Mouse (Mus musculus) ZHBTc4 (cell line): ENCODE data around the gene Sec22b.

Source experiments
- DNase-seq: peaks from one replicate; pipeline ENCODE4 v3.0.0-alpha.2; 2011; ENCODE audit warnings: low read depth, low spot score

Sec22b gene

DNA sequence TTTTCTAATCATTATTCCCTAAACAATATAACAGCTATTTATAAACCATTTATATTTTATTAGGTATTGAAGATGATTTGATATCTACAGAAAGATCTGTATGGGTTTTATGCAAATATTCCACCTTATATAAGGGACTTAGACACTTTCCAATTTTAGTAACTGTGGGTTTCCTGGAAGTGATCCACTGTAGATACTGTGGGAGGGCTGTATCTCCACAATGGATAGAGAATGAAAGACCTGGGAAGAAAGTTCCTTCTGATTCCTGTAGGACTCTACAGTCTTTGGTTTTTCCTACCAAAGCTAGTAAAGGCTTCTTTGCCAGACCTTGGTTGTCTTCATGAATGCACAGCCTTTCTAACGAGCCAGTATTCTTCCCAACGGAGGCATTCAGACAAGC lies 8.7 kb downstream of the Sec22b start:
- DNase-seq = no peak

GRCm38 (mm10) chr3:97911093-97911492 lies 10.1 kb downstream of the Sec22b start:
- no peak for DNase-seq

- no peak for DNase-seq
These were observed 14.1 kb downstream of the Sec22b start for GRCm38 (mm10) chr3:97915081-97915480.

DNA sequence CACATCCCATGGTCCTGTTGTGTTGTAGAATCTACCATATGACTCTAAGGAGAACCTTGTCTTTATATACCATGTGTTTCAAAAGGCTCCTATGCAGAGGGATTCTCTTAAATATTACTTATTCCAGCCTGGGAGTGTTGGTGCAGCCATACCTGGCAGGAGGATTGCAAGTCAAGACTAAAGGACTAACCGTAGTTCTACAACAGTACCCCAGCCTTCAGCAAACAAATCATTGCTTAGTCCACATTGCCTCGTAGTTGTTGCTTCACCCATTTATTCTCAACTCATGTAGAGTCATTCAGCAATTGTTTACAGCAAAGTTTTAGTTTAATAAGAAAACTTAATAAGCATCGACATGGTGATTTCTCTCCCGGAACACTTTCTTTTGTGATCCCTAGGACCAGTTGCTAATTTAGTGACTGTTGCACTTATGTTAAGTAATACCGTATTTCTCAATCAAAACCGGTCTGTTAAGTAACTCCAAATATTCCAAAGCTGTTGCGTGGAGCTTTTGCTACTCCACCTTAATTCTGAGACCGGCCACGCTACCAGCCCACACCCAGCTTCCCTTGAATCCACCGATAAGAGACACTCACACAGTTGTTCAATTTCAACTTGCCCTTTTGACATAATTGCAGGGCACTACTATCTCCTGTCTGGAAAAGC lies 18.0 kb downstream of the Sec22b start:
- DNase-seq = no peak

DNA sequence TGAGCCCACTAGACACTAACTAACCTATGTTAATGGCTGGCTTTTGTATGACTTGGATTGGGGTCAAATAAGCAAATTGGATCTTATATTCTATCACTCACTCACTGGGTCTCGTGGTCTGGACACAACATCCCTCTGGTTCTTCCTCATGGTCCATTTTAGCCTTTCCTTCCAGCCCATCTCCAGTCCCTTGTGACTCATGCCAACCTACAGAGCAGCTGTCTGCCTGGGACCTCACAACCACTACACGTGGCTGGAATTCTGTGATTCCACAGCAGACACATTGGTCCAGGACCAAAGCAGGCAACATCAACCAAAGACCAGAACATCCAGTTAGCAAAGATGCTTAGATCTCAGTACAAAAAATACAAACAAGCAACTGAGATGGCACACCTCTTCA lies 24.3 kb downstream of the Sec22b start:
- no peak for DNase-seq

DNA sequence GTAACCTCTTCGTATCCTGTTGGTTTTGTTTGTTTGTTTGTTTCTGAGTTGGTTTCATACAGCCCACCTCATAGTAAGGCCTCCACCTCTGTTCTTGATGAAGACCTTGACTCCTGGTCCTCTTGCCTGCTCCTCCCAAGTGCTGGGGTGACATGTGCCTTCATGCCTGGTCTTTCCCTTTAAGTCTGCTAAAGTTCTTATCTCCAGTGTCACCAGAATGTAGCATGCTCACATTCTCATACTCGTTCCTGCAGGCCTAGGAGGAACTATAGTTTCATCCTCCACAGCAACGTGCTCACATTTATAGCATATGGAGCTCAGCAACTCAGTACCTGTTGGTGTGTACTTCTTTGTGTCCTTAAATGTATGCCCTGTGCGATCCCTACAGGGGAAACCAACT lies 26.3 kb downstream of the Sec22b start:
- DNase-seq = no peak

DNA sequence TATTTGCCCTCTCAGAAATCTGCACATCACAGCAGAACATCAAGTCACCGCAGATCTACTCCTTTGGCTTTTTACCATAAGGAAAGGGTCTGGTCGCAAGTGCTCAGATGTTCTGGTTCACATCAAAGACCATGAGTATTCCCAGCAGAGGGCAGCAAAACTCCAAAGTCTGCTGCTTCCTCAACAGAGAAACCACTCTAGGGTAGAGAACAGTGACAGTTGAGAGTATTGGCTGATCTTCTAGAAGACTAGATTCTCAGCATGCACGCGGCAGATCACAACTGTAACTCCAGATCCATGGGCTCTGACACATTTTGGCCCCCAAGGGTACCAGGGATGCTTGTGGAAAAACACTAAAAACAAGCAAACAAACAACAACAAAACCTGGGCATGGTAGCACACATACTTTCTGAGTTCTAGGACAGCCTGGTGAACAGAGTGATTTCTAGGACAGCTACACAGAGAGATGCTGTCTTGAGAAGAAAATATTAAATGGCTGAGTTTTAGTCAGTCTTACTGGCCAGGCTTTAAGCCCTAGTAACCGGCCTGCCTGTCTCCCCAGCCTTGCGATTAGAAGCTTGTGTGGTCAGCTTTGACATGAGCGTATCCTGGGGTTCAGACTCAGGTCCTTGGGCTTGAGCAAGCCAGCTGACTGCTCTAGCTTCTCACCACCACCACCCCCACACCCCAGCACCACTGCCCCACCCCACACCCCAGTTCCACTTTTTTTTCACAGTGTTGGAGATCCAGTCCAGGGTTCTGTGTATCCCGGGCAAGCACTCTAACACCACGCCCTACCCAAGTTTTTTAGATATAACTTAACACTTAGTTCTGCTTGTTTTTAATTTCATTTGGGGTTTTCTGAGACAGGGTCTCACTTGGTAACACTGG lies 28.2 kb downstream of the Sec22b start:
- DNase-seq = peak; percentile 77

DNA sequence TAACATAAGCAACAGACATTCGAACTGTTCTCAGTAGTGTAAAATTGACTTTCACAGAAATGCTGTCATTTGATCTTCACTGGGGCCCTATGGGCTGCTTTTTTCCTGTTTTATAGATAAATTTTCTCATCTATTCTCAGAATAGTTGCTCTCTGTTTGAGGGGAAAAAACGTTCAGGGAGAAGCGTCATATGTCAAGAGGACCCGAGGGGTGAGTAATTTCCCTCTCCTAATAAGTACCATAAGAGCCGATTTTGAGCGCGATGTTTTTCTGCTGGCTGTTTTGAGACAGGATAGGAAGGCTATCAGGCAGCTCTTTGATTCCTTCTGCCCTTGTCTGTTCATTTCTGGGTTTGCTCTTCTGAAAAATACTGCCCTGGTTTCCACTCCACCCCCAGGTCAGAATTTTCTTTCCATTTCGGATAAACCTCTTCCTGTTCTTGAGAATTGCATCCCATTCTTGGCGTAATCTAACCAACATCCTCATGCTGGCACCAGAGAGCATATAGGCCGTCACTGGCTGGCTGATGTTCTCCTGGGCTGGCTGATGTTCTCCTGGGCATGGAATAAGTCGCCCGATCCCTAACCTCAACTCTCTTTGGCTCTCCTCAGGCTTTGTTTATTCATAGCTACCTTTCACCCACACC lies 29.3 kb downstream of the Sec22b start:
- no peak for DNase-seq

GRCm38 (mm10) chr3:97930787-97931158 lies 29.8 kb downstream of the Sec22b start:
- DNase-seq = no peak

- no peak for DNase-seq
These were observed 30.4 kb downstream of the Sec22b start for GRCm38 (mm10) chr3:97931310-97931885.

GRCm38 (mm10) chr3:97932131-97932530 lies 31.1 kb downstream of the Sec22b start:
- no peak for DNase-seq

DNA sequence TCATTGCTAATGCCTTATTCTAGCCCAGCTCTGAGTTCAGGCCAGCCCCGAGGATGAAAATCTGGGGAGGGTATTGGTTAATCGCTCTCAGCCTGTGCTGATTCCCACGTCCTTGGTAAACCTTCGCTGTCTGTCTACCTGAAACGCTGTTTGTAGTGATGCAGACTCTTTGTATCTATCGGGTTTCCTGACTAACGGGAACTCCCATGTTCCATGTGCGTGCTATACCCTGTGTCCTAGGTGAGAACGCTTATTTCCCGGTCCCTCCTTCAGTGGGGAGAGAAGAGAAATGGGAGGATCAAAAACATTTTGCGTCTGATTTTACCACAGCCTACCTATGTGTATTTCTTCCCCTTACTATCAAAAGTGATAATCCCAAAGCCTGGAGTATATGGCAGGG lies 31.8 kb downstream of the Sec22b start:
- no peak for DNase-seq

DNA sequence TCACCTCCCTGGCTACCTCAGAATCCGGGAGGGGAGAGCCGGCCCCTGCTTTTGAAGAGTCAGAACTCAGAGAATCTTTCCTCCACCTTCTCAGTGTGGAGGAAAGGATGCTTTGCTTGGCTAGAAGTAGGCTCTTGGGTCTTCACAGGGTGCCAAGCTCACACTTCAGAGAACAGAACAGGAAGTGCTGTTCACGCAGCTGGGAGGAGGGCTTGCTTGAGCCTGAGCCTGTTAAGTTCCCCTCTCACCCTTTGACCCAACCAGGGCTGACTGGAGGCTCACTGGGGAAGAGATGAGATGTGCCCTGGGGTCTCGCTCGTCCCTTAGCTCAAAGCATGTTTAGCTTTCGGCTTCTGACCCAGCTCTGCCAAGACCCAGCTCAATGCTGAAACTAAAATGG lies 32.3 kb downstream of the Sec22b start:
- DNase-seq = peak; percentile 17

GRCm38 (mm10) chr3:97933811-97934210 lies 32.8 kb downstream of the Sec22b start:
- no peak for DNase-seq

DNA sequence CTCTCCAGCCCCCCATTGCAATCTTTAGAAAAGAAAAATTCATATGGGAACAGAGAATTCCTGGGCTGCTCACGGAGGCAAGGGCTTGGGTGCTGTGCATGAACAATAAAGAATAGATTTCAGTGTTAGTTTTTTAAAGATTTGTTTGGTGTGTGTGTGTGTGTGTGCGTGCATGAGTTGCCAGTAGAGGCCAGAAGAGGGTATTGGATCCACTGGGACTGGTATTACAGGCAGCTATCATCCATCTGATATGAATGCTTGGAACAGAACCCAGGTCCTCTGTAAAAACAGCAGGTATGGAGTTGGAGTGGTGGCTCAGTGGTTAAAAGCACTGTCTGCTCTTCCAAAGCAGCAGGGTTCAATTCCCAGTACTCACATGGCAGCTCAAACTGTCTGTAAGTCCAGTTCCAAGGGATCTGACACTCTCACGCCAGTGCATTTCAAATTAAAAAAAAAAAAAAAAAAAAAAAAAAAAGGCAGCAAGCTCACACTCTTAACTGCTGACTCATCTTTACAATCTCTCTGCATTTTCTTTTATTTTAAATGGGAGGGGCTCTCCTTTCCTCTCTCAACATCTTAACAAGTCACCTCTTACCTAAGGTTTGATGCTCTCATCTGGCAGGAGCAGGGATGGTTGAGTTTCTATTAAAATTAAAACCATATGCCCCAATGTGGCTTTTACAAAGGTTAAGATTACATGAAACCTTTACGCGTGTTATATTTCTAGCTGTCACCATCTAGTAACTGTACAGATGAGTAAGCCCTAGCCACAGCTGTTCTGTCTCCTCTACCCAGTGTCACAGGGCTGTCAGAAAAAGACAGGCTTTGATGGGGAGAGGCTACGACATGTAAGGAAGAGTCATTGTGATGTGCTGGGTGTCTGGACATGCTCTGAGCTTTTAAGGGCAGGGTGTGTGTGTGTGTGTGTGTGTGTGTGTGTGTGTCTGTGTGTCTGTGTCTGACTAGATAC lies 33.6 kb downstream of the Sec22b start:
- no peak for DNase-seq

- DNase-seq = no peak
These were observed 36.3 kb downstream of the Sec22b start for GRCm38 (mm10) chr3:97937068-97937944.

DNA sequence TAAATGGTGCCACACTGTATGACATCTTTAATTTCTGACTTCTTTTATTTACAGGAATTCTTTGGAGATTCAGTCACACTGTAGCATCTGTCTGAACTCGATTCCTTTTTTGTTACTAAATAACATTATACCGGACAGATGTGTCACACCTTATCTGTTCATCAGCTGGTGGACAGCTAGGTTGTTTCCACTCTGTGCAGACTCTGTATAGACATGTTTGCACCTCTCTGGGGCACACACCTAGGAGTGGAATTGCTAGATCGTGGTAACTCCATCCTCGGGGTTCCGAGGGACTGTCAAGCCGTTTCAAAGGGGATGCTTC lies 36.9 kb downstream of the Sec22b start:
- DNase-seq = no peak

DNA sequence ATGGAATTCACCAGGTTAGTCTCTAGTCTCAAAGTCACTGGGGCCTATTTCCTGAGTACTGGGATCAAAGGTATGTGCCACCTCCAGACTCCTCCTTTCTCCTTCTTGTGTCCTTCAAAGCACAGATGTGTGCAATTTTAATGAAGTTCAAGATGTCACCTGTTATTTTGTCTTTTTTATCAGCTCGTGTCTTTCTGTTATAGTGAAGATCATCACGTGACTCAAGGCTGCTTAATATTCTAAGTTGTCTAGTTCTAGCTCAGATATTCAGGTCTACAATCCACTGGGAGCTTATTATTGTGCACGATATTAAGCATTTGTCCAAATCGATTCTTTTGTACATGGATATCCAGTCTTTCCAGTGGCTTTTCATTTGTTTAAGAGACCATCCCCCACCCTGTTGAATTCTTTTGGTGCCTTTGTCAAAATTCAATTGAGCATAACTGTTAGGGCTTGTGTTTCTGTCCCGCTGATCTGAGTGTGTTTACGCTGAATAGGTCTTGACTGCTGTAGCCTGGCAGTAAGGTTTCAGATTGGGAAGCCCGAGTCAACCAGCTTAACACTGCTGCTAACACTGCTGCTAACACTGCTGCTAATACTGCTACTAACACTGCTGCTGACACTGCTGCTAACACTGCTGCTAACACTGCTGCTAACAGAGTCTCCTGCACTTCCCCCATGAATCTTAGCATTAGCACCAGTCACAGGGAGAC lies 38.0 kb downstream of the Sec22b start:
- peak; percentile 27 for DNase-seq

GRCm38 (mm10) chr3:97939626-97940510 lies 38.9 kb downstream of the Sec22b start:
- DNase-seq = peak; percentile 65
